Mouse (Mus musculus) kidney, adult 8-10 months (tissue): ENCODE measurements around the gene Olfr199.
"Not testable (repeated sequence)": the region's sequence is repeated elsewhere in the genome, so short reads cannot be mapped to it uniquely, and the experiment has no call there.

Source experiments
- DNase-seq, 2 experiments: peaks; one replicate each; pipeline ENCODE4 v3.0.0; 2022

Olfr199 gene

GRCm38 (mm10) chr16:59219667-59220066 lies at the start of gene Olfr199:
Gene Olfr199 (minus strand): TSS chr16:59219767.
- DNase-seq = not testable (repeated sequence)

GRCm38 (mm10) chr16:59269097-59269496 lies 49.5 kb upstream of the Olfr199 start:
- not testable (repeated sequence) for DNase-seq

GRCm38 (mm10) chr16:59249684-59250083 lies 30.1 kb upstream of the Olfr199 start:
- no peak for DNase-seq

DNA sequence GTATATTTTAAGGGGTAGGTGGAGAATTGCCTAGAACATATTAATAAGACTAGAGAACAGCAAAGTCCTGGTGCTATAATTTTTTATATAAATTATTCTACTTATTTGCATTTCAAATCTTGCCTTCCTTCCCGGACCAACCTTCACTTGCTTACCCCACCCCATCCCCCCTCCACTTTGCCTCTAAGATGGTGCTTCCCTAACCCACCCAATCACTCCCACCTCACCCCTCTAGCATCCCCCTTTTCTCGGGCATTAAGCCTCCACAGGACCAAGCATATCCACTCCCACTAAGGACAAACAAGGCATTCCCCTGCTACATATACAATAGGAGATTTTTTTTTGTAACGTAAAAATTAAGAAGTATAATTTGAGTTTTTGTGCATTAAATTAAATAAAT lies 1.7 kb downstream of the Olfr199 start:
- not testable (repeated sequence) for DNase-seq

DNA sequence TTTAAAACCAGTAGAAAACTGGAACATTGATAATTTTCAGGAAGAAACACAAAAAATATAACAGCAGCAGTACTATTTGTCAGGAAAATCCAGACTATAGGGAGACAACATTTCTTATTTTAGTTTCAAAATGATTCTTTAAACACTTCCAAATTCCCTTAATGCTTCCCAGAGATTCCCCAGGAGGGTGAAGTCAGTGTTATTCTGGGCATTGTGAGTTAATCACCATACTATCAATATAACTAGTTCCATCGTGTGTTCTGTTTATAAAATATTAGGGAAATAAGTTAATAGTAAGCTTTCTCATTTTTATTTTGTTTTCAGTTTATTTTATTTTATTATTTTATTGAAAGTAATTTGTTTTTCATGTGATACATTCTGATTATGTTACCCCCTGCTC lies 16.1 kb downstream of the Olfr199 start, which contains the start of gene Olfr198:
Gene Olfr198 (minus strand): TSS at position 101 of the 400 bp plus-strand sequence.
- not testable (repeated sequence) for DNase-seq

- no peak for DNase-seq
These were observed 49.2 kb downstream of the Olfr199 start, which contains the start of gene Olfr196 for GRCm38 (mm10) chr16:59170354-59170753. Gene Olfr196 (minus strand): TSS chr16:59170454.
